Mouse (Mus musculus) spleen, postnatal 14 days (tissue): ENCODE results near the gene Gm6040.

Experiments used
- DNase-seq, 2 experiments: peaks; one replicate each; pipeline ENCODE4 v3.0.0; 2021 to 2022; ENCODE audit warnings: low spot score in 2 of 2

Gene Gm6040

GRCm38 (mm10) chr8:20921971-20922370 lies at the start of gene Gm6040:
TSS of gene Gm6040 (minus strand) at chr8:20922071.
- DNase-seq = no peak

- DNase-seq = no peak
Observed at GRCm38 (mm10) chr8:20964531-20964930, 42.7 kb upstream of the Gm6040 start.

GRCm38 (mm10) chr8:20944610-20945009 lies 22.7 kb upstream of the Gm6040 start, which contains the start of gene AY761185:
TSS of gene AY761185 (minus strand) at chr8:20944710.
- no peak for DNase-seq

GRCm38 (mm10) chr8:20912288-20912687 lies 9.6 kb downstream of the Gm6040 start:
- DNase-seq = no peak

GRCm38 (mm10) chr8:20908256-20908655 lies 13.6 kb downstream of the Gm6040 start:
- no peak for DNase-seq

GRCm38 (mm10) chr8:20907119-20907518 lies 14.8 kb downstream of the Gm6040 start:
- no peak for DNase-seq

- DNase-seq = no peak
Observed at GRCm38 (mm10) chr8:20902527-20902926, 19.3 kb downstream of the Gm6040 start, which contains the start of gene Gm15056. TSS of gene Gm15056 (minus strand) at chr8:20902627.

GRCm38 (mm10) chr8:20892369-20892768 lies 29.5 kb downstream of the Gm6040 start, which contains the start of gene Defb33:
TSS of gene Defb33 (plus strand) at chr8:20892669.
- no peak for DNase-seq

GRCm38 (mm10) chr8:20874608-20875007 lies 47.3 kb downstream of the Gm6040 start:
- no peak for DNase-seq
